Mouse (Mus musculus): ENCODE measurements around the gene Lrrc8a. TPM values are rescaled to one million over a fixed set of nuclear protein-coding genes. Genes with fewer than 3 reads are reported as not detected.

The Lrrc8a gene
- total RNA-seq (2021) = 10 to 100 TPM; 60.8 to 62.0 TPM
- long read RNA-seq, experiment 1, full-length matches to known transcripts = 27 of 33 reads
- long read RNA-seq, experiment 1, partial matches to known transcripts = 4 of 33 reads
- long read RNA-seq, experiment 1, other reads (novel, unspliced or antisense) = 2 of 33 reads
- long read RNA-seq, experiment 2, full-length matches to known transcripts = 11 of 16 reads
- long read RNA-seq, experiment 2, partial matches to known transcripts = 2 of 16 reads
- long read RNA-seq, experiment 2, other reads (novel, unspliced or antisense) = 3 of 16 reads

DNA sequence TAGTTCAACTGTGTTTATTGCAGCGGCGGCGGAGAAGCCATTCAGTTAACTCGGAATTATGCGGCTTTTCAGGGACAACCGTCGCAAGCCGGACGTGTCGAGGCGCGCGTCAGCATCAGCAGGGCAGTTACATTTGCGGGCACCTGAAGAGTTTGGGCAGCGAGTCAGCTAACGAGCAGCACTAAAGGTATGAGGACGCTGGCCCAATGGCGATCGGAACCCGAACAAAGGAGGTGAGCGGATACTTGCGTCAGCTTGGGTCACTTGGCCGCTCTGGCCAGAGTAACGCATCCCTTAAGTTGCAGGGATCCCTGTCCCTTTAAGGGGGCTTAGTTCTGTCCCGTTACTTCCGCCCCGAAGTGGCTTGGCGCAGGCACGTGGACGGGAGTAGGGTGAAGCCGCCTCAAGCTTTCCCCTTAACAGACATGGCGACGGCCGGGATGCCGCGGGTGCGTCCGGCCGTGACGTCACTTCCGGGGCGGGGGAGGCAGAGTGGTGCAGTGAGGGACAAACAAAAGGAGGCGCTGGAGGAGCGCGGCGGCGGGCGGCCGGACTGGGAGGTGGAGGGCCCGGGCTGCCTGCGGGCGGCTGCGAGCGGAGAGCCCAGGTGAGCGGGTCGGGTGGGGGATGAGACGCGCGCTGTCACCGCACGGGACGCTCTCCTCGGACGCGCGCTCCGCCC, at the start of gene Lrrc8a:
Lrrc8a (plus strand) TSS at position 517 of the 682 bp plus-strand sequence.
- intact Hi-C loops (cut with DNase I) = loop anchor here (1.0 kb wide), 3 partner anchors 32 to 59 kb away; partner anchors contain the start of genes Kyat1 and Spout1
- peak within 1 kb of the TSS; percentile 91 for H3K27ac ChIP-seq
- peak within 1 kb of the TSS; percentile 94 for H3K4me3 ChIP-seq
- peak; percentile 31 for TF ChIP-seq CTCF (IDR thresholded peaks at IDR 0.05)
- DNase-seq (ENCODE audit: extremely low spot score in 1 of 2, low spot score in 2 of 2) = peak; percentile 100

- DNase-seq (ENCODE audit: extremely low spot score in 1 of 2, low spot score in 2 of 2) = no peak
Measured at GRCm38 (mm10) chr2:30191790-30192580, 45.5 kb upstream of the Lrrc8a start.

GRCm38 (mm10) chr2:30194656-30195055, 42.9 kb upstream of the Lrrc8a start:
- no peak for DNase-seq (ENCODE audit: extremely low spot score in 1 of 2, low spot score in 2 of 2)
- intact Hi-C loops (cut with DNase I) = no loop called here
- no peak for TF ChIP-seq CTCF (IDR thresholded peaks at IDR 0.05)
- Histone ChIP-seq H3K27ac (no peak overlapping the region), H3K4me3 (no peak overlapping the region)

More at GRCm38 (mm10) chr2:30191790-30192580, 45.5 kb upstream of the Lrrc8a start:
- TF ChIP-seq CTCF (IDR thresholded peaks at IDR 0.05) = no peak
- intact Hi-C loops (cut with DNase I) = no loop called here
- Histone ChIP-seq H3K27ac (no peak overlapping the region), H3K4me3 (no peak overlapping the region)

- intact Hi-C loops (cut with DNase I) = no loop called here
- no peak for TF ChIP-seq CTCF (IDR thresholded peaks at IDR 0.05)
- H3K4me3 ChIP-seq = no peak overlapping the region
- no peak overlapping the region for H3K27ac ChIP-seq
- DNase-seq (ENCODE audit: extremely low spot score in 1 of 2, low spot score in 2 of 2) = no peak
Measured at GRCm38 (mm10) chr2:30198021-30198420, 39.5 kb upstream of the Lrrc8a start.

DNA sequence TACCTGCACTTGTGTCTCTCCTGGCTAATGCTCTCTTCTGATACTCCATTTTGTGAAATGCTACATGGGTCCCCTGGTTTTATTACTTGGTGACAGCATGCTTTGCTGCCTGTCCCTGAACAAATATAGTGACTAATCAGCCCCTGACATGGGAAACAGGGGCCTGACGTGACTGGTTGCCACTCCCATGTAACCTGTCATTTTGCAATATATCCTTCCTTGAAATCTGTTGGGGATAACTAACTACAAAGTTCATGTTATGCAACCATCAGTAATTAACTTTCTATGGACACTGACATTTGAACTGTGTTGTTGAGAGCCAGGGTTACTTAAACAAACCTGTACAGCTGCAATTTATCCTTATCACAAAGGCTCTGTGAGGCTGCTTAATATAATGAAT, 37.5 kb upstream of the Lrrc8a start:
- no peak overlapping the region for H3K27ac ChIP-seq
- intact Hi-C loops (cut with DNase I) = no loop called here
- no peak overlapping the region for H3K4me3 ChIP-seq
- no peak for TF ChIP-seq CTCF (IDR thresholded peaks at IDR 0.05)
- no peak for DNase-seq (ENCODE audit: extremely low spot score in 1 of 2, low spot score in 2 of 2)

GRCm38 (mm10) chr2:30200388-30200925, 37.1 kb upstream of the Lrrc8a start:
- intact Hi-C loops (cut with DNase I) = no loop called here
- no peak for DNase-seq (ENCODE audit: extremely low spot score in 1 of 2, low spot score in 2 of 2)
- Histone ChIP-seq H3K4me3 (no peak overlapping the region), H3K27ac (no peak overlapping the region)
- TF ChIP-seq CTCF (IDR thresholded peaks at IDR 0.05) = no peak

DNA sequence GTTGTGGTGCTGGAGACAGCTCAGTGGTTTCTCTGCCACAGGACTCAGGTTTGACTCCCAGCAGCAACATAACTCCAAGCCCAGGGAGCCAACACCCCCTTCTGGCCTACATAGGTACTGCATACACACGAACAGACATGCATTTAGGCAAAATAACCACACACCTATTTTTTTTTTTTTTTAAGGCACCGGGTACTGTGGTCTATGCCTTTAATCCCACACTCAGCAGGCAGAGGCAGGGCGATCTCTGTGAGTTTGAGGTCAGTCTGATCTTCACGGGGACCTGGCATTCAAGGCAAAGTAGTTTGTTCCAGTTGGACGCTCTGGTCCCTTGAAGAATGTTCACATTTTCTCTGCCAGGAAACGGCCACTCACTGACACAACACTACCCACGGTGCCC, 34.1 kb upstream of the Lrrc8a start:
- Histone ChIP-seq H3K27ac (no peak overlapping the region), H3K4me3 (no peak overlapping the region)
- peak; percentile 40 for TF ChIP-seq CTCF (IDR thresholded peaks at IDR 0.05)
- no peak for DNase-seq (ENCODE audit: extremely low spot score in 1 of 2, low spot score in 2 of 2)
- intact Hi-C loops (cut with DNase I) = no loop called here

DNA sequence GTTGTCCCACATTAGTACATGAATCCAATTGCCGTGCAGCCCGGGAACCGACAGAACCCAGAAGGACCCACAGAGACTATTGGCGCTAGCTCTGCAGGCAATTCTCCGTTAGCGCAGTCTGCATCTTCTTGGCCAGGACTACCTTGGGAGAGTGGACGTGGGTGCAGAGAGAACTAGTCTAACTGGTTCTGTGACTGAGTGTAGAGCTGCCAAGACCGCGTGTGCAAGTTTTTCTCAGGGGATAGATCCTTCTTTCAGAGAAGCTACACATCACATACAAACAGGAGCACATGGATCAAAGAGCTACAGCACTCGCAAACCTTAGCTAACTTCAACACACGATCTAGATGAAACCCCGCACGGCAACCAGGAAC, 32.3 kb upstream of the Lrrc8a start:
- intact Hi-C loops (cut with DNase I) = loop anchor here (1.0 to 2.0 kb wide), 3 partner anchors 26 to 65 kb away; partner anchors contain the start of genes Lrrc8a and Spout1
- H3K27ac ChIP-seq = peak overlapping the region; percentile 55
- peak overlapping the region; percentile 78 for H3K4me3 ChIP-seq
- no peak for TF ChIP-seq CTCF (IDR thresholded peaks at IDR 0.05)
- peak; percentile 18 to 31 for DNase-seq (ENCODE audit: extremely low spot score in 1 of 2, low spot score in 2 of 2)

DNA sequence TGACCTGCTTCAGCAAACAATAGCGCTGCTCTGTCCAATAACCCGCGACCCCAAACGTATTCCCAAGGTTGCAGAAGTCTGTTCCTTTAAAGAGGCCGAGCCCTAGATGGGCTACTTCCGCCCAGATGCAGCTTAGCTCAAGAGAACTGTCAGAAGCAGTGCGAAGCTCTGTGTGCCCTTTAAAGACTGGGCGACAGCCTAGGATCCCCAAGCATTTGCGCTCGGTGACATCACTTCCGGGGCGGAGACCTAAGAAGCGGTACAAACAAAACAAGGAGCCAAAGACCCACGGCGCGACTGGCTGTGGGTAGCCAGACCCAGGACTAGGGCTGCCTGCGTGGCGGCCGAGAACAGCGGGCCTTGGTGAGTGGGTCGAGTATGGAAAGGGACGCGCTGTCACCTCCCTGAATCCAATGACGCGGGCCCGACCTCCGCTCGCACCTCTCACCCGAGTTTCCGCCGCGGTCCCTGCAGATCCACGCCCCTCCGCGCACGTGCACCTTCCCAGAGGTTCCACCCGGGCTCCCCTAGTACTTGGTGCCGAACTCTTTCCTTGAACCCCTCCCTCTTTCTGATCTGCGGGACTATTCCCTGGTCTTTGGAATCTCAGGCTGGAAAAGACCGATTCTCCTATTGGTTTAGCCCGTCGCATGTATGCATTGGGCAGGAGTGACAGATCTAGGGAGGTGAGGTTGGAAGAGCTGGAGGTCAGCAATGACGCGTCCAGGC, 31.7 kb upstream of the Lrrc8a start, which contains the start of gene Kyat1:
Kyat1 (minus strand) TSS at position 219 of the 729 bp plus-strand sequence.
- peak; percentile 88 to 90 for DNase-seq (ENCODE audit: extremely low spot score in 1 of 2, low spot score in 2 of 2)
- peak within 1 kb of the TSS; percentile 55 for H3K27ac ChIP-seq
- intact Hi-C loops (cut with DNase I) = loop anchor here (1.0 to 2.0 kb wide), 3 partner anchors 27 to 65 kb away; partner anchors contain the start of genes Lrrc8a and Spout1
- peak within 1 kb of the TSS; percentile 78 for H3K4me3 ChIP-seq
- TF ChIP-seq CTCF (IDR thresholded peaks at IDR 0.05) = no peak

- no peak overlapping the region for H3K4me3 ChIP-seq
- no peak for TF ChIP-seq CTCF (IDR thresholded peaks at IDR 0.05)
- H3K27ac ChIP-seq = no peak overlapping the region
- no peak for DNase-seq (ENCODE audit: extremely low spot score in 1 of 2, low spot score in 2 of 2)
- intact Hi-C loops (cut with DNase I) = no loop called here
Measured at GRCm38 (mm10) chr2:30207401-30207800, 30.1 kb upstream of the Lrrc8a start.

- intact Hi-C loops (cut with DNase I) = no loop called here
- TF ChIP-seq CTCF (IDR thresholded peaks at IDR 0.05) = no peak
- no peak overlapping the region for H3K27ac ChIP-seq
- no peak for DNase-seq (ENCODE audit: extremely low spot score in 1 of 2, low spot score in 2 of 2)
- no peak overlapping the region for H3K4me3 ChIP-seq
Measured at GRCm38 (mm10) chr2:30207886-30208285, 29.6 kb upstream of the Lrrc8a start.
